Mouse (Mus musculus) hematopoietic stem cell, adult 5-6 weeks (primary cell): Measurements from ENCODE around the gene Cyp27b1. TPM values are rescaled to one million over a fixed set of nuclear protein-coding genes. Genes with fewer than 3 reads are reported as not detected.
"Not testable (repeated sequence)": the region's sequence is repeated elsewhere in the genome, so short reads cannot be mapped to it uniquely, and the experiment has no call there.

Source experiments
- ATAC-seq, 2 experiments: fragments of 125-278 bp in 1 of 2; replicated peaks in 1 of 2; 2 replicates each; pipeline ENCODE4 v1.8.0; 2016 to 2017; ENCODE audit warnings: inconsistent platforms in 2 of 2, mild to moderate bottlenecking in 2 of 2, moderate number of reproducible peaks in 2 of 2, low read depth in 1 of 2, moderate TSS enrichment in 1 of 2; ENCODE audit not compliant: low FRiP score in 2 of 2, poor library complexity in 2 of 2, severe bottlenecking in 2 of 2, insufficient read depth in 1 of 2, low TSS enrichment in 1 of 2
- total RNA-seq: library from RNA; stranded (forward); fragments of 172-1452, 232-1000 nt; gene quantifications from 2 replicates; pipeline ENCODE4 v1.2.3, GENCODE M21; 2017

Gene Cyp27b1
- total RNA-seq, 1 experiment from 2014 or later: not detected

DNA sequence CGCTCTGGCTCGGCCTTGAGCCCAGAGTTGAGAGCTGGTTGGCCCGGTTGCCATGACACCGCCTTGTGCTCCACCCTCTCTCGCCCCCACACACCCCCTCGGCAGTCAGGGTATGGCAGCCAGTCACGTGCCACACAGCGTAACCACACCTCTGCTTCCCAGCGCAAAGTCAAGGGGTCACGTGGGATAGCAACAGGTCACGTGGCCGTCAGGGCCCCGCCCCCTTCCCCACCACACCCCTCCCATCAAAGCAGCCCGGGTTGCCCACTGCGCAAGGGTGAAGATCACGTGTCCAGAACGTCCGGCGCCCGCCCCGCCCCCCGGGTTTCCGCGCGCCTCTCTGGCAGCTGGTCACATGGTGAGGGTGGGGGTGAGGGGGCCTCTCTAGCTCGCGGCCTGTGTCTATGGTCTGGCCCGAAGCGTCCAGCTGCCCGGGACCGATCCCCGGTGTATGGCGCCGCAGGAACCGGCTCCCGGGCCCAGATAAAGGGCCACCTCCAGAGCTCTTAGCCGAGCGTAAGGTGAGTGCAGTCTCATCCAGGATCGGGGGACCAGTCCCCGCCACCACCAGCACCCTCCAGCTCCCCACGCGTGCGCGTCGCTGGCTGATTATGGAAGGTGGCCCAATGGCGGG is 15.3 kb downstream of the Cyp27b1 start, which contains the start of gene Cdk4:
Cdk4 (plus strand) TSS at position 296 of the 634 bp plus-strand sequence.
- peak; percentile 77 to 86 for ATAC-seq

DNA sequence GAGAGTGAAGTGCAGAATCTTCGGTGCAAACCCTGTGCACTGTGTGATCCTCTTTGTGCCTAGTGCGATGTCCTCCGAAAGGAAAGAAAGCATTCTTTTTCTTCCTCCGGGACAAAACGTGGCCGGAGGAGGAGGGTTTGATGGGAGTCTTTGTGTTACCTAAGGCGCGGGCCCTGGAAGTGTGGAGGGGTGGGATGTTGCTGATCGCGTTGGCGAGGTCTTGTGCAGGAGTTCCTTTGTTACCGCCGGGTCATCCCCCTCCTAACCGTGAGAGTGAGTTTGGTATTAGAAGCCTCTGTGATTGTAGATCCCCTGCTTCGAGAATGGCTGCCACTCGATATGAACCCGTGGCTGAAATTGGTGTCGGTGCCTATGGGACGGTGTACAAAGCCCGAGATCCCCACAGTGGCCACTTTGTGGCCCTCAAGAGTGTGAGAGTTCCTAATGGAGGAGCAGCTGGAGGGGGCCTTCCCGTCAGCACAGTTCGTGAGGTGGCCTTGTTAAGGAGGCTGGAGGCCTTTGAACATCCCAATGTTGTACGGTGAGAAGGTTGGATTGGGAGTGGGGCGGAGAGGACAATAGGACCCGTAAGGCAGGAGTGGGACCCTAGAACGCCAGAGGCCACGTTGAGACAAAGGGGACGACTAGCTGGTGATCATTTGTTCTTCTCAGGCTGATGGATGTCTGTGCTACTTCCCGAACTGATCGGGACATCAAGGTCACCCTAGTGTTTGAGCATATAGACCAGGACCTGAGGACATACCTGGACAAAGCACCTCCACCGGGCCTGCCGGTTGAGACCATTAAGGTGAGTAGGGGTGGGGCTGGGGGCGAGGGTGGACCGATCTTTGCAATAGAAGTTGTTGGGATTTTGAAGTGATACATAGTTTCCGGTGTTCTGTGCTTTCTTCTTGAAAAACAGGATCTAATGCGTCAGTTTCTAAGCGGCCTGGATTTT is 16.1 kb downstream of the Cyp27b1 start:
- ATAC-seq: no peak

DNA sequence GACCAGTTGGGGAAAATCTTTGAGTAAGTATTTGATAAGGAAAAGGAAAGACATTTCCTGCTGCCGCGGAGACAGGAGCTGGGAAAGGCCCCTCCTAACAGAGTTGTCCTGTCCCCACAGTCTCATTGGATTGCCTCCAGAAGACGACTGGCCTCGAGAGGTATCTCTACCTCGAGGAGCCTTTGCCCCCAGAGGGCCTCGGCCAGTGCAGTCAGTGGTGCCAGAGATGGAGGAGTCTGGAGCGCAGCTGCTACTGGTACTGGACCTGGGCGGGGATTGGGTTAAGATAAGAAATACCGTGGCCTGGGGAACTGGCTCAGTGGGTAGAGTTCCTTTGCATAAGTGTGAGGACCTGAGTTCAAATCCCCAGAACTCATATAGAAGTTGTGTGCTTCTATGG is 17.9 kb downstream of the Cyp27b1 start:
- ATAC-seq: no peak

DNA sequence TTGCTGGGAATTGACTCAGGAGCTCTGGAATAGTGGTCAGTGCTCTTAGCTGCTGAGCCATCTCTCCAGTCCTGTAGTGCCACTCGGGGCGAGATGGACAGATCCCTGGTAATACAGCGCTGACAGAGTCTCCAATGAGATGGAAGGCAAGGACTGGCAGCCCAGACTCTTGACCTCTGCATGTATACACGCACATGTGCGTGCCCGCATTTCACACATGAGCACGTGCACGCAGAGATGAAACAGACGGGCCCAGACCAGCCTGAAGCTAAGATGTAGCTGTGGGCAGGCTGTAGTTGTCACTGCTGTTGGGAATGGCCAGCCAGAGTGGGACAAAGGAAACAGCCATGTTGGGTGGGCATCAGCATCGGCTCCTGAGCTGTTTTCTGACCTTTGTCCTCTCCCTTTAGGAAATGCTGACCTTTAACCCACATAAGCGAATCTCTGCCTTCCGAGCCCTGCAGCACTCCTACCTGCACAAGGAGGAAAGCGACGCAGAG is 18.5 kb downstream of the Cyp27b1 start:
- ATAC-seq: no peak

DNA sequence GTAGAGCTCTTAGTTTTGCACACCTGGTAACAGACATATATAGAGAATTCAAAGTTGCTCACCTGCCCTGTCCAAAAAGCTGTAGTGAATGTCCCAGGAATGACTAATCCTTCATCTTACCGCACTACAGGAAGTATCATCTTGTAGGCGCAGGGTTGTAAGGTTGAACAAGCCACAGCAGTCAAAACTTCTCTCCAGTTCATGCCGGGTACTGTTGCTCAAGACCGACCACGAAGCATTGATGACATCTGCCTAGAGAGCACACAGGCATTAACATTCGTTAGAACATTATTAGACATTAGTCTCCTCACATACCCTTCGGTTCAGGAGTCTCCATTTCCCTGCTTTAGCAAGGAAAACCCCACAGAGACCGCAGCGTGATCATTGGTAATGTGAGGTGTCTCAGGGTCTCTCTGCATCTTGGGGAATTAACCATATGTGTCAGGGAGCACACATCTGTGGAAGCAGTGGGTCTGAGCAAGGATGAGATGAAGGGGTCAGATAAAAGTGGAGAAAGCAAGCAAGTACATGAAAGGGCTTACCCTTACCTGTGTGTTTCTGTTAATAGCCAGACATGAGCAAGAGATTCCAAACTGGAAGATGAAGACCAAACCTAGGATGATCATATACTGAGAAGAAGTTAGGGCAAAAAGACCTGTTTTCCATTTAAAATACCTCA is 20.4 kb downstream of the Cyp27b1 start:
- no peak for ATAC-seq

DNA sequence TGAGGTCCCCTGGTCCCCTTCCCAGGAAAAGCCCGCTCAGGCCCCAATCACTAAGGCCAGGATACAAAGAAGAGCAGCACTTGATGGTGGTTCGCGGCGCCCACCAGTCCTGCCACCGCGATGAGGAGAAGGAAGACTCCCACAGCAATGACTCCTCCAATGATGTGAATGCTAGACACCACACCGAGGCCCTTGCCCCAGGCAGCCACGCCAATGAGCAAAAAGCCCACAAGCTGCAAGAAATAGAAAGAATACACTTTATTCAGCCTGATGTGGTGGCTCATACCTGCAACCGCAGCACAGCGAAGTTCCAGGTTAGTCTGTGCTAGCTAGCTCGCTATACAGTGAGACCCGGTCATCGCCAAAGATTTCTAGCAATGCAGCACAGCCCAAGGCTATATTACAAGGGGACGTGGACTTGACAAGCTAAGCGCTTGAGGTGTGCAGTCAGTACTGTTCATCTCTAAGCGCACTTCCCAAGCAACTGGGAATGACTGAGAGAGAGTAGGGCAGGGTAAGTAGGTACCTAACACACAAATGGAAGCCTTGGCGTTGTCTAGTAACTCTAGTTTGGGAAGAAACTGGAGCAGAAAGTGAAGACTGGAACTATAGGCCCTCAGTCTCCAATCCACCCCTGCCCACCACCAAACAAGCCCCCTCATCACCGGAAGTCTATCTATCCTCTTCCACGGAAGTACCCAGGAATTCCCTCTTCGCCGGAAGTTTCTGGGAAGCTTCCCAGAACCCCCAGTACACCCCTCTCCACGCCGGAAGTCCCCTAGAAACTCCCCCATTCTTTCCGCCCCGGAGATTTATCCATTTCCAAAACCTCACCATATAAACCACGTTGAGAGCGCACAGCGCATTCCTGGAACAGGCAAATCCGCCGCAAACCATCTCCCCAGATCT is 21.5 kb downstream of the Cyp27b1 start:
- peak in 1 of 2 experiments; percentile 14; a peak in 3 of 4 replicates for ATAC-seq

DNA sequence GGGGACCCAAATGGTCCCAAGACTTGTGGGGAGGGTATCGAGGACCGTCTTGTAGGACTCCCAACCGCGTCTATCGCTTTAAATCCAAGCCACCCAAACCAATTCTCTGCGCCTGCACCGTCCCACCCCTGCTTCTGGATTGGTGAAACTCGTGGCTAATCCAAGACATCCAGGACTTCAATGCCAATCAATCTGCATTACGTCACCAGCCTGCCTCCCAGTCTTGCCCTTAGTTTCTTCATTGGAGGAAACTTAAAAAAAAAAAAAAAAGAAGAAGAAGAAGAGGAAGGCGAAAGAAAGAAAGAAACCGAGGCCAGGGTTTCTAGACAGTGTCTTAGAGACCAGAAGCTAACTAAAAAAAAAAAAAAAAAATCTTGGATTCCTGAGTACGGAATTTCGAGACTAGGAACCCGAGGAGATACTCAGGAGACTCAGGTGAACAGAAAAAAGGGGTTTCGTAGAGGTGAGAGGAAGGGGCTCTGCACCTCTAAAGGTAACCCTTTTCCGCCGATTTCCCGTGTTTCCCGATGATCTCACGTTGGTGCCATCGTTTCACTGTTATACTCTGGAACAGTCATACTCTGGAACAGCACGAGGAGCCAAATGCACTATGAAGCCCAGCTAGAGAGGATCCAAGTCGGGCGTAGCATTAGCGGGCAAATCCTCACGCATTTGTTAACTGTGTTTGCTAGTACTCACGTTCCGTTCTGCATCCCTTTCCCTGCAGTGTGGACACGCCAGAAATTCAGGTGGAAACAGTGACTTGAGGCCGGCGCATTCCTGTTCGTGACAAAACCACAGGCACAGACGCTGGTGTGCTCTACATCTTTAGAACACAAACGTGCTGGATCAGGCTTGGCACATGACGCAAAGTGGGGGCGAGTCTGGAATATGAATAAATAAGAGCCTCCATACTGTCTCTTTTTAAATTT is 22.4 kb downstream of the Cyp27b1 start, which contains the start of gene Tspan31:
Tspan31 (minus strand) TSS at position 75 of the 932 bp plus-strand sequence.
- ATAC-seq: peak; percentile 75 to 81

DNA sequence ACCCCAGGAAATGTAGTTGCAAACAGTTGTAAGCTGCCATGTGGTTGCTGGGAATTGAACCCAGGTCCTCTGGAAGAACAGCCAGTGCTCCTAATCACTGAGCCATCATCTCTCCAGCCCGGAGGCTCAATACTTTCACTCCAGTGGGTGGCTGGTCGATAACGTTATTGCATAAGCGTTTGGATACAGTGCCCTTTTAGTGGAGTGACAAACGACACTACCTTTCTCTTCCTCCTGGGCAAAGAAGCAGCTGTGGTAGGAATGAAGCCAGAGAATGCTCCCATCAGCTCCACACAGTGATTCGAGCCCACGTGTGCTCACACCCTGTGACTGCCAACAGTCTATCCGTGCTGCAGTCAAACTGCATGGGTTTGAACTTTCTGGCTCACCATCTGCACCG is 23.2 kb downstream of the Cyp27b1 start:
- no peak for ATAC-seq

DNA sequence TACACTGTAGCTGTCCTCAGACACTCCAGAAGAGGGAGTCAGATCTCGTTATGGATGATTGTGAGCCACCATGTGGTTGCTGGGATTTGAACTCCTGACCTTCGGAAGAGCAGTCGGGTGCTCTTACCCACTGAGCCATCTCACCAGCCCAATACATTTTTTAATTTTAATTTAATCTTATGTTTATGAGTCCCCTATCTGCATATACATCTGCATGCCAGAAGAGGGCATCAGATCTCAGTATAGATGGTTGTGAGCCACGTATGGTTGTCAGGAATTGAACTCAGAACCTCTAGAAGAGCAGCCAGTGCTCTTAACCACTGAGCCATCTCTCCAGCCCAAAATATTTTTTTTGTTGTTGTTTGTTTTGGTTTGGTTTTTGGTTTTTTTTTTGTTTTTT is 24.2 kb downstream of the Cyp27b1 start:
- not testable (repeated sequence) for ATAC-seq

DNA sequence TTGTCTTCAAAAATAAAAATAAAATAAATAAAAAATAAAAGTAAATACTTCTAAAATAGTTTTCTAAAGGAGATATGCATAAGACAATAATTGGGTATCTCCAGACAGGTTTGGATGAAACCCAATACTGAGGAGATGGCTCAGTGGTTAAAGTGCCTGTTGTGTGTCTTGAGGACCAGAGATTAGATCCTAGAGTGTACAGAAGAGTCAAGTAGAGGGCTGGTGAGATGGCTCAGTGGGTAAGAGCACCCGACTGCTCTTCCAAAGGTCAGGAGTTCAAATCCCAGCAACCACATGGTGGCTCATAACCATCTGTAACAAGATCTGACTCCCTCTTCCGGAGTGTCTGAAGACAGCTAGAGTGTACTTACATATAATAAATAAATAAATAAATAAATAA is 24.9 kb downstream of the Cyp27b1 start:
- not testable (repeated sequence) for ATAC-seq

DNA sequence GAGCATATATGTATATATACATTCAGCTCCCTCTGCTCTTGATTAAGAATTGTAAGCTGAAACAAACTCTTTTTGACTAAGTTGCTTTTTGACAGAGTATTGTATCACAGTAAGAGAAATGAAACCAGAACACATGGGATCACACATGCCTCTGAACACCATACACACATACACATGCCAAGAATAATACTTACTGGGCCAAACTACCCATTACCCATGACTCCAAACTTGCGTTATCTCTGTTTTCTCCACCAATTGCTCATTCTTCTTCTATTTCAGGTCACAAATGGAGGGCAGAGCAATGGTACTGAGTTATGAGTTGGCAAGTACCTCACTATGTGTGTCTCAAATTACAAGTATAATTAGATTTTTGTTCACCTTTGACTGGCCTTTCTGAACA is 25.9 kb downstream of the Cyp27b1 start:
- no peak for ATAC-seq

DNA sequence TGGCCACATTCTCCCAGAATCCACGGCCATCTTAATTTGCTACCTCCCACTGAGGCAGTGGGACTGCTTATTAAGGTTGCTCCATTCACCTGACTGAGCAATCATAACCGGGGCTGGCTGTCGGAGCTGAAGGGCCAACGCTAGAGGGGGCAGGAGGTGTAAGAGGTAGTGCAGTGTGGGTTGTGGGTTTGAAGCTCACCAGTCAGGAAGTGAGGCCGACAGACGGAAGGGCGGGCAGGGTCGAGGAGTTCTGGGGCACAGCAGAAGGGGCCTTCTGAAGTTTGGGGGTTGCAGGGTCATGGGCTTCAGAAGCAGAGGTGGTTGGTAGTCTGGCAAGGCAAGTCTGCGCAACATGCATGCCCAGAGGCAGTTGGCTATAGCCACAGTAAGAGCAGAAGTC is 27.0 kb downstream of the Cyp27b1 start, which contains the start of gene Agap2:
Agap2 (plus strand) TSS at position 205 of the 400 bp plus-strand sequence.
- peak; percentile 85 to 87 for ATAC-seq

DNA sequence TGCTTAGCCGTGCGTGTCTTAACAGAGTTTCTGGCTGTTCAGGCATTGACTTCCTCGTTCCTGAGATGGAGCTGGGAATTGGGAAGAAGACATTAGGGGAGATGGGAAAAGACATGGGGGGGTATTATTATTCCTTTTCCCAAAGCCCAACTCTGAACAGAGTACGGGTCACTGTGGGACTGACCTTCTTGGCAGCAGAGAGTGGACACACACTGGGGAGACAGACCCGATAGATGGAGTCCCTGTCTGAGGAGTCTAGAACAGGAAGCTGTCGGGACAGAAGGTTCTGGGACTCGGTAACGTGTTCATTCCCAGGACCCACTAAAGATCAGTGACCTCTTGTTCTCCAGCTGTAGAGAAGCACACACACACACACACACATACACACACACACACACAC is 27.6 kb downstream of the Cyp27b1 start:
- ATAC-seq: peak in 1 of 2 experiments; percentile 15; a peak in 1 of 4 replicates

DNA sequence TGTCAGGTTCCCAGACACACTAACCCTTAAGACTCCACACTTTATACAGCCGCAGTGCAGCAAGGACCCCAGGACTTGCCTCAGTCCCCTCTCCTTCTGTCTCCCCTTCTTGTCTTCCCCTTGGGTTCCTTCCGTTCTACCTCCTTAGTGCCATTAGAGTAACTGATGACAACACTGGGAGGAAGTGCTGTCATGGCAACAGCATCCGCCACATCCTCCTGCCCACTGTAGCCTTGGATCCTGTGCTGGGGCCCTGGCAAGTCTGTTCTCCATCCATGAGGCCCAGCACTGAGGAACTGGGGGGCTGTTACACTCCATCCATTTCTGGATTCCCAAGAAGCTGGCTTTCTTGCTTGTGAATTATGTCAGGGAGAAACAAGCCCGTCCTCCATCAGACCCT is 28.0 kb downstream of the Cyp27b1 start:
- peak; percentile 74 to 77 for ATAC-seq

DNA sequence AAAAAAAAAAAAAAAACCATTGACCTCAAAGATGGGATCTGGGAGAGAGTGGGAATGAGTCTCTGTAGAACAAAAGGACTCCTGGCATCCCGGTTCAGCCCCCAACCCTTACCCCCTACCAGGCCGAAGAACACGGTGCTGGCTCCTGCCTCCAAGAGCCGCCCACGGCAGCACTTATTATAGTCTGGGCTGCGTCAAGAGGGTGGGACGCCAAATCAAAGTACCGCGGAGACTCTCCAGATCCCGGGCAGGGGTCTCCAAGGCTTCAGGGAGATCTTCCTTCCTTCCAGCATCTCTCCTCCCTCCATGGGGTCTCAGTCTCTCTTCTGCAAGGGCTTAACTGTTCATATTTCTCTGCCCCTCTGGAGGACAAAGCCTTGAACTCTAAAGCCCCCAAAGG is 29.5 kb downstream of the Cyp27b1 start:
- ATAC-seq: no peak
